Mouse (Mus musculus): Measurements from ENCODE around the gene Phtf1. TPM values are rescaled to one million over a fixed set of nuclear protein-coding genes. Genes with fewer than 3 reads are reported as not detected.

Phtf1 gene
- polyA plus RNA-seq, 1 experiment from 2014 or later = 50.4 TPM

DNA sequence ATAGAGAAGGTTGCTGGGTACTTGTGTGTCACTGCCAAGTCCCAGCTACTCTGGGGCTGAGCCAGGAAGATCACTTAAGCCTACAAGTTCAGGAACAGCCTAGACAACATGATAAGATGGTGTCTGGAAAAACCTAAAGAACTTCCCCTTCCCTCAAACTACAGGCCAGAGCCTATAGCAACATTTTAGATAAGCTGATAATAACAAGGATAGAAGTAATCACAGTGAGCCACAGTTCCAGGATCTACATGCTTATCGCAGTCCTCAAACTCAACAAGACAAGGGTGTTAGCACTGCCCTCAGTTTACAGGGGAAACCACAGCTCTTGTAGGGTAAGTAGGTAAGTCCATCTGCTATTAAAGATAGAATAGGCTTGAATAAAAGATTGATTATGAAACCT is 64.2 kb downstream of the Phtf1 start:
- no peaks in the 10 kb centered on the region for H3K27me3 ChIP-seq
- H3K9ac ChIP-seq (replicated peaks) = no peak overlapping the region
- H3K9me3 ChIP-seq = no peaks in the 10 kb centered on the region
- H3K4me2 ChIP-seq (replicated peaks) = no peak overlapping the region
- no peak for ATAC-seq (ENCODE audit: low FRiP score, low read depth)
- no peak overlapping the region for H3K27ac ChIP-seq (replicated peaks)
- H3K4me1 ChIP-seq = no peaks in the 10 kb centered on the region
- H3K4me3 ChIP-seq = no peak overlapping the region
- no peaks in the 10 kb centered on the region; the same call in 1 of the 2 replicates for H3K36me3 ChIP-seq
- 98% methylated on average over 1 of the region's 1 CpGs for WGBS

DNA sequence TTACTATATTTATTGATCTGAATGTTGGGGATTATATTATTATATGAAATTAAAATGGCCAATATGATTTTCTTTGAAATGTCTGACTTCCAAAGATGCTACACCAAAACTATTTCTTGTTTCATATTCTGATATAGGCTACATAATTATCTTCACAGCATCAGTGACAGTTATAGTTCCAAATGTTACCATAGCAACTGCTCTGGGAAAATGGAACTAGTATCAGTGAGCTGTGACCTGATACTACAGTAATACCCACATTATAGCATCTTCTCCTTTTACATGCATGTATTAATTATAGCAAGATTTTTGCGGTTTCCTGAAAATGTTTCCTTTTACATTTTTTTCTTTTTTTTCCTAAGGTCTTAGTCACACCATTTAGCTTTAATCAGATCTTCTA is 64.8 kb downstream of the Phtf1 start:
- no peak for ATAC-seq (ENCODE audit: low FRiP score, low read depth)
- Histone ChIP-seq H3K27me3 (no peaks in the 10 kb centered on the region), H3K9me3 (no peaks in the 10 kb centered on the region), H3K9ac (replicated peaks) (no peak overlapping the region), H3K27ac (replicated peaks) (no peak overlapping the region), H3K4me1 (no peaks in the 10 kb centered on the region), H3K36me3 (no peaks in the 10 kb centered on the region; the same call in 1 of the 2 replicates), H3K4me2 (replicated peaks) (no peak overlapping the region), H3K4me3 (no peak overlapping the region)
- 97% methylated on average over 1 of the region's 1 CpGs for WGBS

DNA sequence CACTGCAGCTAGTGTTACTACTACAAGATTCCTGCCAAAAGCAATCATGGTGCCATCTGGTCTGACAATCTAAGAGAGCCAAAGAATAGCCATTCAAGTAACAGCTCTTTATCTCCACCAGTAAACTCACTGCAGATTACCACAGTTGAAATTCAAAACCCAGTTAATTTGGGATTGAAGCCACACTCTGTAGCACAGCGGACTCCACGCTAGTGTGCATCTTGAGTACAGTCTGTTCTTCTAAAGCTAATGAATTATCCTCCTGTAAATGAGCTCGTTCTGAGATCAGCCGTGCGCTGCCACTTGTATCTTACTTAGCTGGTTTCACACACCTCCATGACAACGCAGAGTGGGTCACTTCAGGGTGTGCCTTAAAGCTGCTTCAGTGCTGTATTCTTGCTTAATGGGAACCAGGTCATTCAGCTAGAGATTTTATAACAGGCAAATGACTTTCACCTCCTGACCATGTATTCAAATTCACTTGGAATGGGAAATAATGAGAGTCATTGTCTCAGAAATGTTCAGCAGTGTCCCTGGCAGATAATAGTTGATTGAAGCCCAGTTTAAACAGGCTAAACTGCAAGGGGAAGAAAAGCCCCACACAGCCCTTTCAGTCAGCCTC is 91.2 kb downstream of the Phtf1 start:
- Histone ChIP-seq H3K27me3 (no peaks in the 10 kb centered on the region), H3K4me2 (replicated peaks) (no peak overlapping the region), H3K4me1 (peaks cover 5% of the 10 kb centered on the region; the same call in 1 of the 2 replicates), H3K4me3 (no peak overlapping the region), H3K36me3 (no peaks in the 10 kb centered on the region), H3K9ac (replicated peaks) (no peak overlapping the region), H3K9me3 (no peaks in the 10 kb centered on the region), H3K27ac (replicated peaks) (0 out of 2 replicates have a peak overlapping the region, but pooled peaks have one; percentile 27)
- peak; percentile 58; the same call in 1 of the 2 replicates for ATAC-seq (ENCODE audit: low FRiP score, low read depth)
- WGBS = 50% methylated on average over 6 of the region's 6 CpGs

DNA sequence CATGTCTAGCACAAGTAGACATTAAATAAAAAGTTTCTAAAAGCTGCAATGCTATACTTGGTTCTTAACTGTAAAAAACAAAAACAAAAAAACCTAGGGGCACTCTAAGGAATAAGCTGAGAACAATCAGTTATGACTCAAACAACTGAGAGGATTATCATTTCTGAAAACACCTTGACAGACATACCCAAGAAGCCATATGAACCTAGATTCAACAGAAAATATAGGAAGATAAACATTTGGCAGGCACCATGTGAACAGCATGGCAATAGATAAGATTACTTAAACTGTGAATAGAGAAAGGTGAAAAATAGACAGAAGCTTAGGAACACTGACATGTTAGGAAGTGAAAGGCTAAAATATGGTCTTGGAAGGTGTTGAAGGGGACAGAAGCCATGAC is 101.5 kb downstream of the Phtf1 start:
- Histone ChIP-seq H3K4me2 (replicated peaks) (no peak overlapping the region), H3K9ac (replicated peaks) (no peak overlapping the region), H3K4me3 (no peak overlapping the region), H3K4me1 (no peaks in the 10 kb centered on the region), H3K27me3 (no peaks in the 10 kb centered on the region), H3K27ac (replicated peaks) (no peak overlapping the region), H3K36me3 (no peaks in the 10 kb centered on the region), H3K9me3 (no peaks in the 10 kb centered on the region)
- ATAC-seq (ENCODE audit: low FRiP score, low read depth) = no peak

Other genes starting within 250 kb of the Phtf1 start
- 6.6 and 10.7 TPM in 2 replicates for gene Olfml3, start 230.1 kb upstream of the Phtf1 start, polyA plus RNA-seq (2016; fragmentation: Nextera tagmentation; extraction: Ambion mirVana)
- gene Gm10964, start 228.7 kb upstream of the Phtf1 start, polyA plus RNA-seq (2016; fragmentation: Nextera tagmentation; extraction: Ambion mirVana) = not detected in 2 replicates
- 17.9 and 18.3 TPM in 2 replicates for gene Hipk1, start 176.5 kb upstream of the Phtf1 start, polyA plus RNA-seq (2016; fragmentation: Nextera tagmentation; extraction: Ambion mirVana)
- 25.6 and 32.4 TPM in 2 replicates for gene Dclre1b, start 158.7 kb upstream of the Phtf1 start, polyA plus RNA-seq (2016; fragmentation: Nextera tagmentation; extraction: Ambion mirVana)
- gene Ap4b1, start 158.6 kb upstream of the Phtf1 start, polyA plus RNA-seq (2016; fragmentation: Nextera tagmentation; extraction: Ambion mirVana) = 21.8 and 26.1 TPM in 2 replicates
- 0.17 TPM in 1 of 2 replicates, not detected in the other for gene Gm43064, start 158.5 kb upstream of the Phtf1 start, polyA plus RNA-seq (2016; fragmentation: Nextera tagmentation; extraction: Ambion mirVana)
- gene Bcl2l15, start 135.5 kb upstream of the Phtf1 start, polyA plus RNA-seq (2016; fragmentation: Nextera tagmentation; extraction: Ambion mirVana) = 0.38 and 0.42 TPM in 2 replicates
- gene Ptpn22, start 108.3 kb upstream of the Phtf1 start, polyA plus RNA-seq (2016; fragmentation: Nextera tagmentation; extraction: Ambion mirVana) = 0.19 and 0.21 TPM in 2 replicates
- gene Rsbn1, start 54.0 kb upstream of the Phtf1 start, polyA plus RNA-seq (2016; fragmentation: Nextera tagmentation; extraction: Ambion mirVana) = 24.6 and 26.1 TPM in 2 replicates

Data from midbrain, embryonic 12.5 days (tissue).